Comparison of ENCODE assay signal across 12 mouse cellular contexts in genomic region chr5:100520223-100520622, GRCm38 (mm10). TPM values are rescaled to one million over a fixed set of nuclear protein-coding genes. Genes with fewer than 3 reads are reported as not detected.
DNase-seq lines count a peak whose midpoint lies in the region; ATAC-seq and TF ChIP-seq lines count a peak whose summit lies in the region.
"Had no signal": no experiment of that assay in that cellular context is flagged by ENCODE, and none has a peak within 500 bp of the region (broad histone marks: within the 10 kb centered on the region; RNA-seq: fewer than 3 reads in every experiment).

No protein-coding gene starts in this region.

- peak overlapping the region; percentile 87 for H3K4me2 ChIP-seq in heart, embryonic 14.5 days (ENCODE audit: low read length)
- no peak overlapping the region for H3K4me2 ChIP-seq in midbrain, embryonic 11.5 days
- no peak overlapping the region for H3K4me2 ChIP-seq in midbrain, postnatal 0 days (ENCODE audit: low read depth, low read length, poor library complexity, severe bottlenecking)
- H3K4me2 ChIP-seq in liver, embryonic 14.5 days (ENCODE audit: low read depth), result peak overlapping the region; percentile 84

- 74% methylated on average over 2 of the region's 2 CpGs for WGBS in heart, embryonic 14.5 days
- 88% methylated on average over 2 of the region's 2 CpGs for WGBS in heart, embryonic 10.5 days
- 88% methylated on average over 2 of the region's 2 CpGs for WGBS in midbrain, embryonic 11.5 days
- 82% methylated on average over 2 of the region's 2 CpGs for WGBS in midbrain, postnatal 0 days
- 75% methylated on average over 2 of the region's 2 CpGs for WGBS in liver, embryonic 14.5 days (ENCODE audit: insufficient replicate concordance)

- peaks cover 3 to 17% of the 10 kb centered on the region in 2 experiments for H3K4me1 ChIP-seq in heart, embryonic 14.5 days (ENCODE audit: control insufficient read depth in 2 of 2, insufficient read depth in 2 of 2, low read length in 2 of 2)
- H3K4me1 ChIP-seq in heart, embryonic 10.5 days, result peaks cover 6% of the 10 kb centered on the region
- H3K4me1 ChIP-seq in midbrain, embryonic 11.5 days (ENCODE audit: control insufficient read depth, insufficient read depth, low read length), result peaks cover 5% of the 10 kb centered on the region
- peaks cover 4% of the 10 kb centered on the region; the same call in 1 of the 2 replicates for H3K4me1 ChIP-seq in midbrain, postnatal 0 days (ENCODE audit: insufficient read depth, low read length)
- H3K4me1 ChIP-seq in liver, embryonic 14.5 days (replicated peaks; ENCODE audit: control insufficient read depth in 2 of 2, insufficient read depth in 2 of 2, low read length in 1 of 2), result peaks cover 12 to 16% of the 10 kb centered on the region in 2 experiments

- no peak overlapping the region for H3K27ac ChIP-seq in heart, embryonic 14.5 days (replicated peaks in 1 of 2; ENCODE audit: control insufficient read depth in 1 of 2, insufficient read depth in 1 of 2, low read depth in 2 of 2, low read length in 2 of 2)
- H3K27ac ChIP-seq in heart, embryonic 10.5 days, result no peak overlapping the region
- H3K27ac ChIP-seq in midbrain, embryonic 11.5 days (ENCODE audit: low read depth, low read length), result no peak overlapping the region
- no peak overlapping the region for H3K27ac ChIP-seq in midbrain, postnatal 0 days (ENCODE audit: low read depth, low read length)
- H3K27ac ChIP-seq in liver, embryonic 14.5 days, result no peak overlapping the region

- ATAC-seq in heart, embryonic 14.5 days (ENCODE audit: insufficient number of reproducible peaks, insufficient read depth, low FRiP score, low read depth), result no peak
- no peak for ATAC-seq in midbrain, embryonic 11.5 days (ENCODE audit: low FRiP score)
- ATAC-seq in midbrain, postnatal 0 days (ENCODE audit: low FRiP score), result no peak
- ATAC-seq in liver, embryonic 14.5 days (ENCODE audit: insufficient read depth), result no peak
- no peak for ATAC-seq in erythroid progenitor cell, adult 5-6 weeks (replicated peaks; ENCODE audit: low FRiP score, poor library complexity, severe bottlenecking)

- no peak for TF ChIP-seq CTCF in midbrain, postnatal 0 days (IDR thresholded peaks at IDR 0.05)
- no peak for TF ChIP-seq CTCF in liver, embryonic 14.5 days (IDR thresholded peaks at IDR 0.05; ENCODE audit: low read depth)

- peaks cover 3% of the 10 kb centered on the region; the same call in 1 of the 2 replicates for H3K36me3 ChIP-seq in heart, embryonic 14.5 days (ENCODE audit: control insufficient read depth, insufficient read depth, low read length)
- H3K36me3 ChIP-seq in heart, embryonic 10.5 days, result peaks cover 15% of the 10 kb centered on the region
- no peaks in the 10 kb centered on the region for H3K36me3 ChIP-seq in midbrain, embryonic 11.5 days (ENCODE audit: control insufficient read depth, insufficient read depth, low read length)
- no peaks in the 10 kb centered on the region for H3K36me3 ChIP-seq in midbrain, postnatal 0 days (ENCODE audit: insufficient read depth, low read length)
- peaks cover 3% of the 10 kb centered on the region; the same call in 1 of the 2 replicates for H3K36me3 ChIP-seq in liver, embryonic 14.5 days (replicated peaks; ENCODE audit: control insufficient read depth, insufficient read depth, low read depth)

- no peak overlapping the region for H3K9ac ChIP-seq in heart, embryonic 14.5 days (ENCODE audit: low read length)
- H3K9ac ChIP-seq in midbrain, embryonic 11.5 days (ENCODE audit: low read length), result no peak overlapping the region
- H3K9ac ChIP-seq in midbrain, postnatal 0 days (replicated peaks; ENCODE audit: low read length, poor library complexity, severe bottlenecking), result no peak overlapping the region
- no peak overlapping the region; the same call in 1 of the 2 replicates for H3K9ac ChIP-seq in liver, embryonic 14.5 days (replicated peaks)

- no peak for TF ChIP-seq EP300 in liver, embryonic 14.5 days (IDR thresholded peaks at IDR 0.05; ENCODE audit: low read depth)

- no peaks in the 10 kb centered on the region for H3K9me3 ChIP-seq in heart, embryonic 14.5 days (ENCODE audit: control insufficient read depth, low read length)
- H3K9me3 ChIP-seq in heart, embryonic 10.5 days, result no peaks in the 10 kb centered on the region
- H3K9me3 ChIP-seq in midbrain, embryonic 11.5 days (ENCODE audit: control insufficient read depth, low read length), result no peaks in the 10 kb centered on the region
- no peaks in the 10 kb centered on the region for H3K9me3 ChIP-seq in midbrain, postnatal 0 days (ENCODE audit: low read length)
- no peaks in the 10 kb centered on the region for H3K9me3 ChIP-seq in liver, embryonic 14.5 days (ENCODE audit: control insufficient read depth, low read length)

- no peak overlapping the region for H3K4me3 ChIP-seq in heart, embryonic 14.5 days (ENCODE audit: control insufficient read depth in 1 of 2, insufficient read depth in 1 of 2, low read depth in 1 of 2, low read length in 2 of 2)
- H3K4me3 ChIP-seq in heart, embryonic 10.5 days, result no peak overlapping the region
- no peak overlapping the region for H3K4me3 ChIP-seq in midbrain, embryonic 11.5 days (ENCODE audit: low read depth, low read length)
- H3K4me3 ChIP-seq in midbrain, postnatal 0 days (ENCODE audit: low read depth, low read length), result no peak overlapping the region
- no peak overlapping the region for H3K4me3 ChIP-seq in liver, embryonic 14.5 days (ENCODE audit: insufficient read depth in 1 of 2, low read depth in 2 of 2, low read length in 2 of 2)

- DNase-seq in heart, embryonic 10.5 days (ENCODE audit: low spot score), result no peak
- DNase-seq in midbrain, embryonic 11.5 days (ENCODE audit: low spot score, missing footprints), result peak; percentile 45
- no peak for DNase-seq in midbrain, postnatal 0 days (ENCODE audit: low spot score)
- DNase-seq in liver, embryonic 14.5 days (ENCODE audit: low read depth in 3 of 3, low spot score in 3 of 3), result no peak
- DNase-seq in right cerebral cortex, postnatal 36 days (ENCODE audit: low spot score in 2 of 2), result no peak
- DNase-seq in left cerebral cortex, adult 11 months (ENCODE audit: low spot score), result no peak
- DNase-seq: cerebellum, postnatal 25 days; layer of hippocampus, adult 9-11 months; lung, adult 2 months; right cerebral cortex, postnatal 14 days had no signal

- H3K27me3 ChIP-seq in heart, embryonic 14.5 days (ENCODE audit: control insufficient read depth, insufficient read depth, low read length), result no peaks in the 10 kb centered on the region; the same call in 1 of the 2 replicates
- no peaks in the 10 kb centered on the region for H3K27me3 ChIP-seq in heart, embryonic 10.5 days (ENCODE audit: insufficient read depth, poor library complexity, severe bottlenecking)
- H3K27me3 ChIP-seq in midbrain, embryonic 11.5 days (ENCODE audit: control insufficient read depth, insufficient read depth, low read length), result no peaks in the 10 kb centered on the region
- no peaks in the 10 kb centered on the region; the same call in 1 of the 2 replicates for H3K27me3 ChIP-seq in midbrain, postnatal 0 days (ENCODE audit: insufficient read depth, low read length)
- H3K27me3 ChIP-seq in liver, embryonic 14.5 days (ENCODE audit: control insufficient read depth, insufficient read depth, low read length), result no peaks in the 10 kb centered on the region

RNA-seq across cellular contexts. Expression of gene Cops4, which starts 2.1 kb away (rescaled TPM):
- polyA plus RNA-seq in heart, embryonic 14.5 days (2014; fragmentation: Nextera tagmentation; extraction: Ambion mirVana), result 157 and 158 TPM in 2 replicates
- 172 and 203 TPM in 2 replicates for polyA plus RNA-seq in heart, embryonic 10.5 days (2016; fragmentation: Nextera tagmentation; extraction: Ambion mirVana)
- polyA plus RNA-seq in midbrain, embryonic 11.5 days (2014; fragmentation: Nextera tagmentation; extraction: Ambion mirVana), result 242 and 251 TPM in 2 replicates
- 100 and 108 TPM in 2 replicates for total RNA-seq in midbrain, postnatal 0 days (2014; rRNA removed)
- 168 and 174 TPM in 2 replicates for polyA plus RNA-seq in midbrain, postnatal 0 days (2015; fragmentation: Nextera tagmentation; extraction: Ambion mirVana)
- polyA plus RNA-seq in liver, embryonic 14.5 days (2012; rRNA removed), result 18.4 and 28.2 TPM in 2 replicates
- polyA plus RNA-seq in liver, embryonic 14.5 days (2014; fragmentation: Nextera tagmentation; extraction: Ambion mirVana), result 70.9 and 74.5 TPM in 2 replicates
- total RNA-seq in erythroid progenitor cell, adult 5-6 weeks (2015; ENCODE audit: low replicate concordance), result 17.2 and 29.6 TPM in 2 replicates
- 28.4 and 53.8 TPM in 2 replicates for total RNA-seq in erythroid progenitor cell, adult 5-6 weeks (2017; ENCODE audit: low replicate concordance)

RNA-seq across cellular contexts. Expression of gene Lin54, which starts 19.8 kb away (rescaled TPM):
- 13.1 and 13.6 TPM in 2 replicates for polyA plus RNA-seq in heart, embryonic 14.5 days (2014; fragmentation: Nextera tagmentation; extraction: Ambion mirVana)
- 10.4 and 13.4 TPM in 2 replicates for polyA plus RNA-seq in heart, embryonic 10.5 days (2016; fragmentation: Nextera tagmentation; extraction: Ambion mirVana)
- 18.7 and 21.4 TPM in 2 replicates for polyA plus RNA-seq in midbrain, embryonic 11.5 days (2014; fragmentation: Nextera tagmentation; extraction: Ambion mirVana)
- 10.9 and 11.4 TPM in 2 replicates for total RNA-seq in midbrain, postnatal 0 days (2014; rRNA removed)
- polyA plus RNA-seq in midbrain, postnatal 0 days (2015; fragmentation: Nextera tagmentation; extraction: Ambion mirVana), result 6.0 and 6.3 TPM in 2 replicates
- polyA plus RNA-seq in liver, embryonic 14.5 days (2012; rRNA removed), result 5.7 and 8.5 TPM in 2 replicates
- 11.0 and 12.0 TPM in 2 replicates for polyA plus RNA-seq in liver, embryonic 14.5 days (2014; fragmentation: Nextera tagmentation; extraction: Ambion mirVana)
- total RNA-seq in erythroid progenitor cell, adult 5-6 weeks (2015; ENCODE audit: low replicate concordance), result 68.8 and 122 TPM in 2 replicates
- 66.7 and 88.1 TPM in 2 replicates for total RNA-seq in erythroid progenitor cell, adult 5-6 weeks (2017; ENCODE audit: low replicate concordance)

RNA-seq across cellular contexts. Expression of gene Plac8, which starts 51.8 kb away (rescaled TPM):
- polyA plus RNA-seq in heart, embryonic 14.5 days (2014; fragmentation: Nextera tagmentation; extraction: Ambion mirVana), result 2.6 and 4.1 TPM in 2 replicates
- 8.5 and 15.2 TPM in 2 replicates for polyA plus RNA-seq in heart, embryonic 10.5 days (2016; fragmentation: Nextera tagmentation; extraction: Ambion mirVana)
- 1.4 and 1.7 TPM in 2 replicates for polyA plus RNA-seq in midbrain, embryonic 11.5 days (2014; fragmentation: Nextera tagmentation; extraction: Ambion mirVana)
- total RNA-seq in midbrain, postnatal 0 days (2014; rRNA removed), result 3.4 and 3.7 TPM in 2 replicates
- polyA plus RNA-seq in midbrain, postnatal 0 days (2015; fragmentation: Nextera tagmentation; extraction: Ambion mirVana), result 1.3 and 1.7 TPM in 2 replicates
- polyA plus RNA-seq in liver, embryonic 14.5 days (2012; rRNA removed), result 64.3 and 87.8 TPM in 2 replicates
- 67.3 and 91.1 TPM in 2 replicates for polyA plus RNA-seq in liver, embryonic 14.5 days (2014; fragmentation: Nextera tagmentation; extraction: Ambion mirVana)
- 276 and 360 TPM in 2 replicates for total RNA-seq in erythroid progenitor cell, adult 5-6 weeks (2015; ENCODE audit: low replicate concordance)
- 160 and 183 TPM in 2 replicates for total RNA-seq in erythroid progenitor cell, adult 5-6 weeks (2017; ENCODE audit: low replicate concordance)

Comparison
In these comparisons a context has a peak if more than half of its experiments do, and no peak if none do; other contexts are left out.
1. H3K4me2 ChIP-seq: peak in heart, embryonic 14.5 days (single experiment) and liver, embryonic 14.5 days (single experiment); none in midbrain, embryonic 11.5 days (single experiment) and midbrain, postnatal 0 days (single experiment).